Mouse (Mus musculus) spleen, postnatal 14 days (tissue): ENCODE measurements at regions not wholly inside any gene's neighbourhood (a gene's known extent, or its start where the extent isn't known, plus 50 kb on each side); places are given as distances from the start of the nearest gene placed in this dataset.

Experiments
- DNase-seq, 2 experiments: peaks; one replicate each; pipeline ENCODE4 v3.0.0; 2021 to 2022; ENCODE audit warnings: low spot score in 2 of 2

- no peak for DNase-seq
These were observed 76.0 kb upstream of the Nhs start for GRCm38 (mm10) chrX:162235552-162235951.

GRCm38 (mm10) chrX:162210848-162211247, 51.3 kb upstream of the Nhs start:
- no peak for DNase-seq
